Mouse (Mus musculus) natural killer cell, adult 2 months (primary cell): ENCODE results near the gene Ddx4.

Source experiments
- DNase-seq, 2 experiments: peaks; one replicate each; pipeline ENCODE4 v3.0.0; 2022; ENCODE audit warnings: low spot score in 2 of 2

The Ddx4 gene

GRCm38 (mm10) chr13:112553304-112553703 lies 99.0 kb downstream of the Ddx4 start:
- DNase-seq = no peak

- no peak for DNase-seq
Measured at GRCm38 (mm10) chr13:112551641-112552548, 100.4 kb downstream of the Ddx4 start.
